Mouse (Mus musculus) kidney, embryonic 14.5 days (tissue): ENCODE measurements around the gene Mycn. TPM values are rescaled to one million over a fixed set of nuclear protein-coding genes. Genes with fewer than 3 reads are reported as not detected.

Experiments
- ATAC-seq: fragments of 200-750 bp; cut with Nextera tagmentation; 2 replicates; pipeline ENCODE4 v1.8.0; 2017; ENCODE audit warnings: moderate number of reproducible peaks, mild to moderate bottlenecking, moderate TSS enrichment, moderate library complexity; ENCODE audit not compliant: low FRiP score, low TSS enrichment
- H3K27ac ChIP-seq: fragments of 300-500 bp; sonication (generic); 2 replicates; pipeline ENCODE4 v1.5.1; 2014; ENCODE audit warnings: low read depth, mild to moderate bottlenecking, low read length, moderate library complexity, mixed read lengths
- H3K27me3 ChIP-seq: fragments of 300-500 bp; sonication (generic); 2 replicates; pipeline ENCODE4 v1.6.1; 2014; ENCODE audit warnings: mild to moderate bottlenecking, low read length; ENCODE audit not compliant: control insufficient read depth, insufficient read depth
- H3K36me3 ChIP-seq: fragments of 300-500 bp; sonication (generic); 2 replicates; pipeline ENCODE4 v1.6.1; 2014; ENCODE audit warnings: low read length, mixed read lengths; ENCODE audit not compliant: control insufficient read depth, insufficient read depth
- H3K4me1 ChIP-seq: fragments of 300-500 bp; sonication (generic); 2 replicates; pipeline ENCODE4 v1.6.1; 2014; ENCODE audit warnings: low read length, mixed read lengths; ENCODE audit not compliant: control insufficient read depth, insufficient read depth
- H3K4me2 ChIP-seq: fragments of 300-500 bp; sonication (generic); replicated peaks from 2 replicates; pipeline ENCODE4 v1.6.1; 2014; ENCODE audit warnings: low read depth, mild to moderate bottlenecking, low read length
- H3K4me3 ChIP-seq: fragments of 300-500 bp; sonication (generic); 2 replicates; pipeline ENCODE4 v1.5.1; 2014; ENCODE audit warnings: mild to moderate bottlenecking, low read length
- H3K9ac ChIP-seq: fragments of 300-500 bp; sonication (generic); 2 replicates; pipeline ENCODE4 v1.6.1; 2014; ENCODE audit warnings: low read depth, mild to moderate bottlenecking, low read length, moderate library complexity
- H3K9me3 ChIP-seq: fragments of 300-500 bp; sonication (generic); 2 replicates; pipeline ENCODE4 v1.6.1; 2016; ENCODE audit warnings: low read length; ENCODE audit not compliant: control insufficient read depth
- WGBS: fragments of 180-500 bp; shearing (Covaris S2); extraction: QIAGEN DNeasy Blood & Tissue Kit; methylation state at CpG from one replicate; pipeline ENCODE4 v1.1.7; 2014; 5-methylcytosine and 5-hydroxymethylcytosine counted together
- polyA plus RNA-seq: library from polyadenylated mRNA; unstranded; fragments of >200 nt; fragmentation: Nextera tagmentation; extraction: Ambion mirVana; gene quantifications from 2 replicates; pipeline ENCODE4 v1.2.1, GENCODE M21; 2014

The Mycn gene
- polyA plus RNA-seq, 1 experiment from 2014 or later, result 104 TPM

DNA sequence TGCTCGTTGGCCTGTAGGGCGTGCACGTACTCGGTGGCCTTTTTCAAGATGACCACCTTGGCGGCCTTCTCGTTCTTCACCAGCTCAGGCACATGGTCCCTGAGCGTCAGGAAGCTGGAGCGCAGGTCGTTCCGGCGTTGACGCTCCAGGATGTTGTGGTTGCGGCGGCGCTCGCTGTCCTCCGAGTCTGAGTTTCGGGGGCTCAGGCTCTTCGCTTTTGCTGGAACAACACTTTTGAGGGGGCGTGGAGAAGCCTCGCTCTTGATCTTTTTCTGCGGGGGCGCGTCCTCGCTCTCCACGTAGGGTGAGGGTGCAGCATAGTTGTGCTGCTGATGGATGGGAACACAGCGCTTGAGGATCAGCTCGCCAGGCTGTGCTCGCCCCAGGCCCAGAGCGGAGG is 4.6 kb downstream of the Mycn start:
- H3K9ac ChIP-seq, result peak overlapping the region; percentile 84; the same call in 1 of the 2 replicates
- peak overlapping the region; percentile 83 for H3K4me2 ChIP-seq
- H3K9me3 ChIP-seq, result no peaks in the 10 kb centered on the region
- 0 out of 2 replicates have a peak overlapping the region, but pooled peaks have one; percentile 17 for H3K27ac ChIP-seq
- H3K4me3 ChIP-seq, result peak overlapping the region; percentile 83
- peaks cover 16% of the 10 kb centered on the region; the same call in 1 of the 2 replicates for H3K4me1 ChIP-seq
- H3K27me3 ChIP-seq, result no peaks in the 10 kb centered on the region
- no peak for ATAC-seq
- H3K36me3 ChIP-seq, result peaks cover 37% of the 10 kb centered on the region
- 61% methylated on average over 30 of the region's 30 CpGs for WGBS

DNA sequence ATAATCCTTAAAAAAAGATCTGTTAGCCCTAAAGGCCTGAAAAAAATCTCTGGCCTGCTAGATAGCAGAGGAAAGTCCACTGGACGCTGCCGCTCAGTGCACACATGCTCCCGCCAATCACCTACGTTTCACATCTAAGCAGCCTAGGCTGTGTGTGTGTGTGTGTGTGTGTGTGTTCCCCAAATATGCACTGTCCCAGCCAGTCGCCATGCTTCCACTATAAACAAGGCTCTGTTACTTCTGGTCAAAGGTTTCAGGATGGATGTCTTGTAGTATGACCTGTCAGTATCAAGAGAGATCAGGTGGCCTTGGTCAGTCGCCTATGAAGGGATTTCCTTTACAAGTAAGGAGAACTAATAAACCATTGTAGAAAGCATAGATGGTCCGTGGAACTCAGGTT is 9.5 kb downstream of the Mycn start:
- H3K4me3 ChIP-seq, result no peak overlapping the region
- peak; percentile 84 for ATAC-seq
- peaks cover 24% of the 10 kb centered on the region for H3K36me3 ChIP-seq
- peaks cover 16% of the 10 kb centered on the region; the same call in 1 of the 2 replicates for H3K4me1 ChIP-seq
- WGBS, result 38% methylated on average over 7 of the region's 7 CpGs
- no peak overlapping the region for H3K4me2 ChIP-seq
- no peaks in the 10 kb centered on the region for H3K9me3 ChIP-seq
- H3K27me3 ChIP-seq, result no peaks in the 10 kb centered on the region
- peak overlapping the region; percentile 26; the same call in 1 of the 2 replicates for H3K27ac ChIP-seq
- H3K9ac ChIP-seq, result no peak overlapping the region

DNA sequence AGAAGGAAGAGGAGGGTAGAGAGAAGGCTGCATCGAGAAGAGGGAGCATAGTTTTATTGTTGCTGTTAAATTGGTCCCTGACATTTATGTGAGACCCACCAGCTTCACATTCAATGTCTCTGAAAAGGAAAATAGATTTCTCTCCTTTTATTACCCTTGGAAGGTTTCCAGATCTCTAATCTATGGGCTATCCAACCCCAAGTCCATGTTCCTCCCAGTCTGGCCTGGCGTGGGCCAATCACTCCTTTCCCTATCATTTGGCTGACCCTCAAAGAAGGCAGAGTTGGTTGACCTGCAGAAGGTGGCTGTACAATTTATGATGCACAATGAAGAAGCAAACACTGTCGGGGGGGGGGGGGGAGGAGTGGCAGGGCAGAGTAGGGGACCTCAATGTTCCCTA is 13.5 kb downstream of the Mycn start:
- no peak overlapping the region for H3K4me3 ChIP-seq
- H3K27me3 ChIP-seq, result no peaks in the 10 kb centered on the region
- H3K4me1 ChIP-seq, result peaks cover 7% of the 10 kb centered on the region; the same call in 1 of the 2 replicates
- ATAC-seq, result peak; percentile 63
- H3K36me3 ChIP-seq, result no peaks in the 10 kb centered on the region
- H3K9me3 ChIP-seq, result no peaks in the 10 kb centered on the region
- H3K27ac ChIP-seq, result no peak overlapping the region
- H3K9ac ChIP-seq, result no peak overlapping the region
- no peak overlapping the region for H3K4me2 ChIP-seq
- WGBS, result 27% methylated on average over 3 of the region's 3 CpGs

DNA sequence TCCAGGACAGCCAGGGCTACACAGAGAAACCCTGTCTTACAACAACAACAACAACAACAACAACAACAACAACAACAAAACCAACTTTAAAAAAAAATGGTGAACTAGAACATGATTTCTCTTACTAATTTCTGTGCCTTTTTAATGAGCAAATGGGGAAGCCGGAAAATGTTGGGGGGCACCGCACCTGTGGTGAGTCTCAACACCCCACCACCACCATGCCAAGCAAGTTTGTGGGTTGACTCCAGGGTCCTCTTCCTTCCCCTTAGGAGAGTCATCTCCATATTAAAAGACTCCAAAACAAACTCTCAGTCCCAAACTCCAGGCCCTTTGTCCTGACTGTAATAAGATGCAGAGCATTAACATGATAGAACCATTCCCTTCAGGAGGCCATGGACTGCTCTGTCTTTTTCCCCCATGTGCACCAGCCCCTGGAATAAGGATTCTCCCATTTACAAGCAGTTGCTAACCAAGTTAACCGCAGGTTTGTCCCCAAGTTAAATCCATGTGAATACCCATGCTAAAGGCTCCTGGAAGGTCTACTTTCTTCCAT is 14.7 kb downstream of the Mycn start:
- Histone ChIP-seq H3K27ac (peak overlapping the region; percentile 37; the same call in 1 of the 2 replicates), H3K4me3 (no peak overlapping the region), H3K4me2 (no peak overlapping the region), H3K9ac (no peak overlapping the region), H3K9me3 (no peaks in the 10 kb centered on the region), H3K27me3 (no peaks in the 10 kb centered on the region), H3K36me3 (no peaks in the 10 kb centered on the region), H3K4me1 (peaks cover 7% of the 10 kb centered on the region; the same call in 1 of the 2 replicates)
- 84% methylated on average over 3 of the region's 3 CpGs for whole genome bisulfite sequencing
- ATAC-seq, result no peak

DNA sequence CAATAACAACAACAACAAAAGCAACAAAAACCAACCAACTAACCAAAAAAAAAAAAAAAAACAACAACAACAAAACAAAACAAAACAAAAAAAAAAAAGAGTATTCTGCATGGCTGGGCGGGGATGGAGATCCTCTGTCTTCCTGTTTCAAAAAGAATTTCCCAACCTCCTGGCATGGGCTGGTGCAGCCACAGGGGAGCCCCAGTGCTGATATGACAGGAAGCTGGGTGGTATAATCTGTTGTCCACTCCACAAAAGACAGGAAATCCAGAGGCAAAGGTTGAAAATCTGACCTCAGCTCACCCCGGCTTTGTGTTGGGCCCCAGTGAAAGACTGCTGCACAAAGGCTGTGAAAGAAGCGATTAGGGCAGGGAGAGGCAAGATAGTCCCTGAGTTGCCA is 17.3 kb downstream of the Mycn start:
- 91% methylated on average over 3 of the region's 3 CpGs for WGBS
- no peaks in the 10 kb centered on the region for H3K36me3 ChIP-seq
- no peaks in the 10 kb centered on the region for H3K27me3 ChIP-seq
- no peak overlapping the region for H3K4me2 ChIP-seq
- H3K4me1 ChIP-seq, result peaks cover 7% of the 10 kb centered on the region; the same call in 1 of the 2 replicates
- no peak overlapping the region for H3K27ac ChIP-seq
- no peaks in the 10 kb centered on the region for H3K9me3 ChIP-seq
- no peak overlapping the region for H3K4me3 ChIP-seq
- H3K9ac ChIP-seq, result no peak overlapping the region
- no peak for ATAC-seq

DNA sequence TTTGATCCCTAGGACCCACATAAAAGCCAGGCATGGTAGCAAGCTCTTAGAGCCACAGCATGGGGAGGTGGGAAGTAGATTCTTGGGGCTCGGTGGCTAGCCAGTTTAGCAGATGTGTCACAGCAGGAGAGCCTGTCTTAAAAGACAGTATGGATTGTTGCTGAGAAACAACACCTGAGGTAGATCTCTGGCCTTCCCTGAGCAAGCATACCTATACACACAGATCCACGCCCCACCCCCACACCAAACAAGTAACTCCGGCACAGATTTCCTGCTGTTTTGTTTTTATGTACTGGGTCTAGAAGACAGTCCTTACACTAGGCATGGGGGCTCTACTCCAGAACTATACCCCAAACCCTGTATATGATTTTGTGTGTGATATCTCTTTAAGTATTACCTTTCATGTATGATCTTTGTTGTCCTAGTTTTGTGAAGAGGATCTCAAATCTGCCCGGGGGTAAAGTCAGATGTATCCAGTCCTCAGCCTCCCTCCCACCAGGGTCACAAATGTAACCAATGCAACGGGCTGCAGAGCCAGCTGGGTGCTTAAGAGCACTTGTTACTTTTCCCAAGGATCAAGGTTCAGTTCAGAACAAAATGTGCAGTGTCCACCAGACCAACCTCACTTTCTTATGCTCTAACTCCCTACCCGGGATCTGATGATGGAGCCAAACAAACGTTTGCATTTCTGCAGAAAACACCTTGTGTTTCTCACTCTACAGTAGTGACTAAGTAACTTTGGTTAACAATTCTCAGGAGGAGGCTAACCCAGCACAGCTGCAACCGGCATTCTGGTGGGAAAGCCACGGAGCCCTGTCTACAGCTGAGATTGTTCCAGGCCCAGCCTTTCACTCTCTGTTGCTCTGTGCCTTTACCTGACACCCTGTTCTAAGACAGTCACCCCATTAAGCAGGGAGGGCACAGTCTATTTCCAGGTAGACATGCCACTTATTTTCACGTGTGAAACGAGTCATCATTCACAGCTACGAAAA is 21.3 kb downstream of the Mycn start:
- Histone ChIP-seq H3K4me1 (peaks cover 23% of the 10 kb centered on the region), H3K9ac (no peak overlapping the region), H3K9me3 (no peaks in the 10 kb centered on the region), H3K4me3 (no peak overlapping the region), H3K27me3 (no peaks in the 10 kb centered on the region), H3K4me2 (no peak overlapping the region), H3K27ac (no peak overlapping the region), H3K36me3 (no peaks in the 10 kb centered on the region)
- no peak for ATAC-seq
- 41% methylated on average over 12 of the region's 12 CpGs for WGBS

DNA sequence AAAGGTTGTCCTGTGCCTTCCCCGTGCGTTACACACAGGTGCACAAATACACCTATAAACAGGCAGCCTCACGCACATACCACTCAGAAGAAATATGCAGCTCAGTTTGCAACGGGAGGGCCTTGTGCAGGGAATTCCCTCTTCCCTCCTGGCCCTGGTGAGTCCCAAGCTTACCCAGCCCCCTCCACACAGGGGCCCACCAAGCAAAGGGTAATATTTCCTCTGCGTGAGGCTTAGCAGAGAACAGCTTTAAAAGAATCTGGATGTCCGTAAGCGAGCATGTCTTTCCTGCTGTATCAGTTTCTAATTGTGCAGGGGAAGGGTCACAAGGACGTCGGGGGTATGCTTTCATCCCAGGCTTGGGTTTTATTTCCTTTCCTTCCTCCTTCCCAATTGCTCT is 25.4 kb downstream of the Mycn start:
- Histone ChIP-seq H3K27me3 (no peaks in the 10 kb centered on the region), H3K36me3 (no peaks in the 10 kb centered on the region), H3K9ac (no peak overlapping the region), H3K27ac (no peak overlapping the region; the same call in 1 of the 2 replicates), H3K4me1 (peaks cover 22% of the 10 kb centered on the region), H3K9me3 (no peaks in the 10 kb centered on the region), H3K4me2 (no peak overlapping the region; the same call in 1 of the 2 replicates), H3K4me3 (no peak overlapping the region)
- 15% methylated on average over 9 of the region's 9 CpGs for WGBS
- peak; percentile 85 for ATAC-seq

DNA sequence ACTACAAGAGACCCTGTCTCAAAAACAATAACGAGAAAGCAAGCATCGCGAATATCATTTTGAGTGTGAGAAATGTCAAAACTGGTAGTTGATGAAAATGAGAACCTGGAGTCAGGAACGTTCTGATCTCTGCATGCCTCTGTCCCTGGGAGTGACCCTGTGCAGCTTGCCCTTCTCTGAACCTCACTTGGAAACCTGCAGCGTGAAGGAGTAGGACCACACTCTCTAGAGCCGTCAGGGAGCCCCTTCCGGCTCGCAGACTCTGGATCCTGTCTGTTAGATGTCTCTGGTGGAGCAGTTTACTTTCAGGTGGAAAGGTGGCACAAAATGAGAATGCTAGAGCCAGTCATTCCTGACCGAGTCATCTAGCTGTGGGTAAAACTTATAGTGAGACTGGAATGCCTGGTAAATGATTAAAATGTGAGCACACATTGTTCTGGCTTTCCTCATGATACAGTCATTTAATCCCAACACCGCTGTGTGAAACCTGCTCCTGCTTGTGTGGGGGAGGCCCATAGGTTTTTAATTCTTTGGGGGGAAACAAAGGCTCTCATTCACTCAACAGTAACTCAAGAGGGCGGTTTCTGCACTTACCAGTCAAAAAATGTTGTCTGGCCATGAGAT is 31.2 kb downstream of the Mycn start:
- Histone ChIP-seq H3K27ac (peak overlapping the region; percentile 65; the same call in 1 of the 2 replicates), H3K27me3 (no peaks in the 10 kb centered on the region), H3K4me3 (no peak overlapping the region), H3K36me3 (no peaks in the 10 kb centered on the region), H3K4me2 (no peak overlapping the region), H3K9ac (no peak overlapping the region), H3K4me1 (no peaks in the 10 kb centered on the region; the same call in 1 of the 2 replicates), H3K9me3 (no peaks in the 10 kb centered on the region)
- 67% methylated on average over 11 of the region's 11 CpGs for WGBS
- ATAC-seq, result peak; percentile 71
